In the genomic region with DNA sequence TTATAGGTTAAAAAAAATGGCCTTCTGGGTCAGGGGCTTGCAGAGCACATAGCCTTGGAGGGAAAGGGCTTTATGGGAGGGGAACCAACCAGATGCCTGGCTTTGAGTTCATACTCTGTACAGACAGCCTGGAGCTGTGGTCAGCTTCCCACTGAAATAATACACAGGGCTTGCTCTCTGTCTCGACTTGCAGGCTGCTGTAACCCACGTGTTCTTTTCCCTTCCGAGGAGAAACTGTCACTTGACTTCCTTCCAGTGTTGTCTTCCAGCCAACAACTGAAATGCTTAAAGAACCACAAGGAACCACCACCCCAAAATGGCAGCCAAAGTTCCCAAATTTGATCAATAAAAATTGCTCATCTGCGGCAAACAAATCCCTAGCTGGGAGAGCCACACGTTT, we compare ENCODE assay signal across 18 mouse cellular contexts.
DNase-seq lines count a peak whose midpoint lies in the region.
"Had no signal": no experiment of that assay in that cellular context is flagged by ENCODE, and none has a peak within 500 bp of the region (broad histone marks: within the 10 kb centered on the region; RNA-seq: fewer than 3 reads in every experiment).

No protein-coding gene starts in this region.

- DNase-seq in lung, postnatal 10 days: peak; percentile 36
- DNase-seq in lung, postnatal 4 days: no peak
- DNase-seq in adipocyte (ENCODE audit: low spot score): peak; percentile 74
- peak; percentile 87 for DNase-seq in gonadal fat pad, adult 2 months (ENCODE audit: low read depth)
- no peak for DNase-seq in adrenal gland, adult 18-20 months (ENCODE audit: low spot score in 2 of 2)
- no peak for DNase-seq in spleen, adult 12 weeks (ENCODE audit: low spot score)
- no peak for DNase-seq in cerebellum, adult 11-12 months
- DNase-seq: adrenal gland, adult 8-10 months; adrenal gland, postnatal 14 days; adrenal gland, postnatal 36 days; B cell, adult 2 months; cerebellum, adult 18-20 months; cerebellum, adult 8-10 months; cerebellum, adult 9-11 months; cerebellum, postnatal 14 days; cerebellum, postnatal 36 days; embryo, embryonic 11 days; forebrain, postnatal 0 days had no signal

Comparison
In these comparisons a context has a peak if more than half of its experiments do, and no peak if none do; other contexts are left out.
1. DNase-seq: peak in lung, postnatal 10 days (single experiment), adipocyte (single experiment) and gonadal fat pad, adult 2 months (single experiment); none in lung, postnatal 4 days (0 of 2), adrenal gland, adult 18-20 months (0 of 2), spleen, adult 12 weeks (single experiment) and cerebellum, adult 11-12 months (single experiment).